Comparison of ENCODE assay signal across 34 mouse cellular contexts in genomic region chr7:111078271-111078670, GRCm38 (mm10).
"Had no signal": no experiment of that assay in that cellular context is flagged by ENCODE, and none has a peak within 500 bp of the region (broad histone marks: within the 10 kb centered on the region; RNA-seq: fewer than 3 reads in every experiment).

No protein-coding gene starts in this region.

- H3K9ac ChIP-seq: heart, embryonic 12.5 days; heart, embryonic 13.5 days; heart, embryonic 15.5 days; hindbrain, embryonic 12.5 days; hindbrain, embryonic 13.5 days; hindbrain, embryonic 14.5 days; hindbrain, embryonic 15.5 days; intestine, embryonic 15.5 days; kidney, embryonic 15.5 days had no signal

- DNase-seq: heart, postnatal 10 days; heart, postnatal 14 days; heart, postnatal 36 days; heart, postnatal 4 days; kidney, adult 11 months; kidney, adult 18-20 months; kidney, adult 2 months; kidney, adult 8-10 months; kidney, adult 9 months; kidney, postnatal 10 days; kidney, postnatal 14 days; kidney, postnatal 25 days; kidney, postnatal 36 days; kidney, postnatal 4 days; layer of hippocampus, adult 9-11 months; layer of hippocampus, postnatal 36 days had no signal

- H3K4me3 ChIP-seq: heart, embryonic 10.5 days; heart, embryonic 12.5 days; heart, embryonic 13.5 days; heart, embryonic 15.5 days; hindbrain, embryonic 10.5 days; hindbrain, embryonic 12.5 days; hindbrain, embryonic 13.5 days; hindbrain, embryonic 15.5 days; intestine, embryonic 15.5 days; kidney, embryonic 15.5 days; layer of hippocampus, adult 2 months had no signal

- H3K27ac ChIP-seq: heart, embryonic 10.5 days; heart, embryonic 13.5 days; heart, embryonic 15.5 days; hindbrain, embryonic 10.5 days; hindbrain, embryonic 12.5 days; hindbrain, embryonic 13.5 days; hindbrain, embryonic 14.5 days; hindbrain, embryonic 15.5 days; hindbrain, postnatal 0 days; intestine, embryonic 15.5 days; kidney, embryonic 15.5 days; kidney, postnatal 0 days; layer of hippocampus, adult 2 months had no signal

- H3K9me3 ChIP-seq: heart, embryonic 10.5 days; heart, embryonic 12.5 days; heart, embryonic 13.5 days; heart, embryonic 15.5 days; hindbrain, embryonic 10.5 days; hindbrain, embryonic 12.5 days; hindbrain, embryonic 13.5 days; hindbrain, embryonic 15.5 days; intestine, embryonic 15.5 days; kidney, embryonic 15.5 days had no signal

- H3K27me3 ChIP-seq: heart, embryonic 12.5 days; heart, embryonic 13.5 days; heart, embryonic 15.5 days; hindbrain, embryonic 12.5 days; hindbrain, embryonic 13.5 days; hindbrain, embryonic 15.5 days; intestine, embryonic 15.5 days; kidney, embryonic 15.5 days had no signal

- ATAC-seq: hindbrain, embryonic 16.5 days; hindbrain, postnatal 0 days; inflammation-experienced regulatory T-cells, adult 6 months; intestine, embryonic 15.5 days; intestine, embryonic 16.5 days; intestine, postnatal 0 days had no signal

- H3K4me2 ChIP-seq: heart, embryonic 12.5 days; heart, embryonic 13.5 days; heart, embryonic 15.5 days; hindbrain, embryonic 12.5 days; hindbrain, embryonic 13.5 days; hindbrain, embryonic 14.5 days; hindbrain, embryonic 15.5 days; intestine, embryonic 15.5 days had no signal
